15 mouse cellular contexts compared by ENCODE assay signal in genomic region chr9:117091253-117092176, GRCm38 (mm10).
"Had no signal": no experiment of that assay in that cellular context is flagged by ENCODE, and none has a peak within 500 bp of the region (broad histone marks: within the 10 kb centered on the region; RNA-seq: fewer than 3 reads in every experiment).

No protein-coding gene starts in this region.

- H3K4me1 ChIP-seq: liver, embryonic 12.5 days had no signal

- H3K36me3 ChIP-seq: liver, embryonic 12.5 days; neural tube, embryonic 15.5 days had no signal

- H3K27me3 ChIP-seq: limb, embryonic 13.5 days; liver, embryonic 12.5 days; neural tube, embryonic 15.5 days had no signal

- DNase-seq: kidney, adult 11 months; kidney, adult 9 months; kidney, postnatal 36 days; layer of hippocampus, adult 9-11 months; layer of hippocampus, postnatal 36 days; midbrain, embryonic 14.5 days; right cerebral cortex, adult 18-20 months; right cerebral cortex, postnatal 25 days; thymus, adult 18-20 months; thymus, postnatal 14 days had no signal

- ATAC-seq: liver, embryonic 12.5 days had no signal

- H3K4me3 ChIP-seq: limb, embryonic 13.5 days; liver, embryonic 12.5 days; myocyte; neural tube, embryonic 15.5 days had no signal

- H3K9me3 ChIP-seq: limb, embryonic 13.5 days; liver, embryonic 12.5 days; neural tube, embryonic 15.5 days had no signal

- H3K27ac ChIP-seq: kidney, postnatal 0 days; limb, embryonic 13.5 days; liver, embryonic 12.5 days; neural tube, embryonic 15.5 days had no signal

- H3K4me2 ChIP-seq: limb, embryonic 13.5 days; liver, embryonic 12.5 days; neural tube, embryonic 15.5 days had no signal

- H3K9ac ChIP-seq: limb, embryonic 13.5 days; liver, embryonic 12.5 days; neural tube, embryonic 15.5 days had no signal
